Mouse (Mus musculus): ENCODE measurements around the gene Nudt15.

DNA sequence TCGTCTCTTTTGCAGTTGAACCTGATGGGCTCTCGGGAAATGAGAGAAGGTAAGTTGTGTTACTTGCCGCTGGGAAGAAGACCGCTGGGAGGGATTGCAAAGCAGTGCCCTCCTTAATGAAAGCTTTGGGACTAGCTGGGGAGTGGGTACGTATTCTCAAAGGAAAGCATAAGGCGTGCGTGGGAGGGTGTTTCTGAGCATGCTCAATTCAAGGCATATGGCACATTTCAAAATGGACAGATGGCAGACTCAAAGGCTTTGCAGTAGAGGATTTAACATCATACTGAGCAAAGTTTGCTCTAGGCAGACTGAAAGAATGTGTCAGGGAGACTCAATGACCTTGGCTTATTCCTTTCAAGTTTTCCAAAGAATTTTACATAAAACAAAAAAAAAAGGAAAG is 78.5 kb downstream of the Nudt15 start:
- TF ChIP-seq CTCF (IDR thresholded peaks at IDR 0.05; ENCODE audit: control insufficient read depth, insufficient read depth, low read length) (no peak), POLR2A (IDR thresholded peaks at IDR 0.05; ENCODE audit: borderline replicate concordance, control insufficient read depth, low read depth, low read length) (no peak)

All from bone marrow, adult 2 months (tissue).